Mouse (Mus musculus) limb, embryonic 12.5 days (tissue): ENCODE measurements at regions not wholly inside any gene's neighbourhood (a gene's known extent, or its start where the extent isn't known, plus 50 kb on each side); places are given as distances from the start of the nearest gene placed in this dataset.

Experiments
- ATAC-seq: fragments of 200-750 bp; cut with Nextera tagmentation; 2 replicates; pipeline ENCODE4 v1.8.0; 2017; ENCODE audit warnings: low read depth, moderate TSS enrichment; ENCODE audit not compliant: insufficient number of reproducible peaks, insufficient read depth, low FRiP score, low TSS enrichment
- H3K27ac ChIP-seq: fragments of 300-500 bp; sonication (generic); 2 replicates; pipeline ENCODE4 v1.5.1; 2016; ENCODE audit warnings: mild to moderate bottlenecking, moderate library complexity
- H3K27me3 ChIP-seq: fragments of 300-500 bp; sonication (generic); 2 replicates; pipeline ENCODE4 v1.6.1; 2016; ENCODE audit warnings: mild to moderate bottlenecking, moderate library complexity
- H3K36me3 ChIP-seq: fragments of 300-500 bp; sonication (generic); 2 replicates; pipeline ENCODE4 v1.6.1; 2016; ENCODE audit warnings: mild to moderate bottlenecking, moderate library complexity
- H3K4me1 ChIP-seq: fragments of 300-500 bp; sonication (generic); replicated peaks from 2 replicates; pipeline ENCODE4 v1.6.1; 2016
- H3K4me2 ChIP-seq: fragments of 300-500 bp; sonication (generic); 2 replicates; pipeline ENCODE4 v1.6.1; 2016; ENCODE audit warnings: mild to moderate bottlenecking, moderate library complexity
- H3K4me3 ChIP-seq: fragments of 300-500 bp; sonication (generic); replicated peaks from 2 replicates; pipeline ENCODE4 v1.5.1; 2016; ENCODE audit warnings: mild to moderate bottlenecking
- H3K9ac ChIP-seq: fragments of 300-500 bp; sonication (generic); replicated peaks from 2 replicates; pipeline ENCODE4 v1.6.1; 2016; ENCODE audit warnings: mild to moderate bottlenecking, moderate library complexity
- H3K9me3 ChIP-seq: fragments of 300-500 bp; sonication (generic); 2 replicates; pipeline ENCODE4 v1.6.1; 2016; ENCODE audit warnings: mild to moderate bottlenecking, moderate library complexity
- WGBS: fragments of 180-500 bp; shearing (Covaris S2); methylation state at CpG from one replicate; pipeline ENCODE4 v1.1.7; 2016; 5-methylcytosine and 5-hydroxymethylcytosine counted together

DNA sequence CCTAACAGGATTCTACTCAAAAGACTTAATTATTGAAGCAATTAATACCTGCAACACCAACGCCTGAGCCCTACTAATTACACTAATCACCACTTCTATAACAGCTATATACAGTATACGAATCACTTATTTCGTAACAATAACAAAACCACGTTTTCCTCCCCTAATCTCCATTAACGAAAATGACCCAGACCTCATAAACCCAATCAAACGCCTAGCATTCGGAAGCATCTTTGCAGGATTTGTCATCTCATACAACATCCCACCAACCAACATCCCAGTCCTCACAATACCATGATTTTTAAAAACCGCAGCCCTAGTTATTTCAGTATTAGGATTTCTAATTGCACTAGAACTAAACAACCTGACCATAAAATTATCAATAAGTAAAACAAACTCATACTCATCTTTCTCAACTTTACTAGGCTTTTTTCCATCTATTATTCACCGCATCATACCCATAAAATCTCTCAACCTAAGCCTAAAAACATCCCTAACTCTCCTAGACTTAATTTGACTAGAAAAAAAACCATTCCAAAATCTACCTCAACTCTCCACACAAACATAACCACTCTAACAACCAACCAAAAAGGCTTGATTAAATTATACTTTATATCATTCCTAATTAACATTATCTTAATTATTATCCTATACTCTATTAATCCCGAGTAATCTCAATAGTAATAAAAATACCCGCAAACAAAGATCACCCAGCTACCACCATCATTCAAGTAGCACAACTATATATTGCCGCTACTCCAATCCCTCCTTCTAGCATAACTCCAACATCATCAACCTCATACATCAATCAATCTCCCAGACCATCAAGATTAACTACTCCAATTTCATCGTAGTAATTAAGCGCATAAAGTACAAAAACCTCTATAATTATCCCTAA is 830.9 kb upstream of the Tyrp1 start:
- Histone ChIP-seq H3K4me2 (no peak overlapping the region), H3K9me3 (no peaks in the 10 kb centered on the region), H3K27me3 (no peaks in the 10 kb centered on the region), H3K9ac (no peak overlapping the region), H3K27ac (no peak overlapping the region), H3K4me3 (no peak overlapping the region), H3K36me3 (no peaks in the 10 kb centered on the region), H3K4me1 (no peaks in the 10 kb centered on the region)
- 91% methylated on average over 14 of the region's 14 CpGs for WGBS
- ATAC-seq, result peak; percentile 100

DNA sequence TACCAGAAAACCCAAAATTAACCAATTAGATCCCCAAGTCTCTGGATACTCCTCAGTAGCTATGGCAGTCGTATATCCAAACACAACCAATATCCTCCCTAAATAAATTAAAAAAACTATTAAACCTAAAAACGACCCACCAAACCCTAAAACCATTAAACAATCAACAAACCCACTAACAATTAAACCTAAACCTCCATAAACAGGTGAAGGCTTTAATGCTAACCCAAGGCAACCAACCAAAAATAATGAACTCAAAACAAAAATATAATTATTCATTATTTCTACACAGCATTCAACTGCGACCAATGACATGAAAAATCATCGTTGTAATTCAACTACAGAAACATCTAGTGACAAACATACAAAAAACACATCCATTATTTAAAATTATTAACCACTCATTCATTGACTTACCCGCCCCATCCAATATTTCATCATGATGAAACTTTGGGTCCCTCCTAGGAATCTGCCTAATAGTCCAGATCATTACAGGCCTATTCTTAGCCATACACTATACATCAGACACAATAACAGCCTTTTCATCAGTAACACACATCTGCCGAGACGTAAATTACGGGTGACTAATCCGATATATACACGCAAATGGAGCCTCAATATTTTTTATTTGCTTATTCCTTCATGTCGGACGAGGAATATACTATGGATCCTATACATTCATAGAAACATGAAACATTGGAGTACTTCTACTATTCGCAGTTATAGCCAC is 830.1 kb upstream of the Tyrp1 start:
- Histone ChIP-seq H3K9me3 (no peaks in the 10 kb centered on the region), H3K4me1 (no peaks in the 10 kb centered on the region), H3K27me3 (no peaks in the 10 kb centered on the region), H3K9ac (no peak overlapping the region), H3K4me3 (no peak overlapping the region), H3K36me3 (no peaks in the 10 kb centered on the region), H3K27ac (no peak overlapping the region), H3K4me2 (no peak overlapping the region)
- WGBS, result 84% methylated on average over 13 of the region's 13 CpGs
- peak; percentile 95 for ATAC-seq

DNA sequence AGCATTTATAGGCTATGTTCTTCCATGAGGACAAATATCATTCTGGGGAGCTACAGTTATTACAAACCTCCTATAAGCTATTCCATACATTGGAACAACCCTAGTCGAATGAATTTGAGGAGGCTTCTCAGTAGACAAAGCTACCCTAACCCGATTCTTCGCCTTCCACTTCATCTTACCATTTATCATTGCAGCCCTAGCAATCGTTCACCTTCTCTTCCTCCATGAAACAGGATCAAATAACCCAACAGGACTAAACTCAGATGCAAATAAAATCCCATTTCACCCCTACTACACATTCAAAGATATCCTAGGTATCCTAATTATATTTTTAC is 829.6 kb upstream of the Tyrp1 start:
- WGBS, result 92% methylated on average over 4 of the region's 4 CpGs
- Histone ChIP-seq H3K36me3 (no peaks in the 10 kb centered on the region), H3K27ac (no peak overlapping the region), H3K4me3 (no peak overlapping the region), H3K9me3 (no peaks in the 10 kb centered on the region), H3K9ac (no peak overlapping the region), H3K4me1 (no peaks in the 10 kb centered on the region), H3K4me2 (no peak overlapping the region), H3K27me3 (no peaks in the 10 kb centered on the region)
- no peak for ATAC-seq

DNA sequence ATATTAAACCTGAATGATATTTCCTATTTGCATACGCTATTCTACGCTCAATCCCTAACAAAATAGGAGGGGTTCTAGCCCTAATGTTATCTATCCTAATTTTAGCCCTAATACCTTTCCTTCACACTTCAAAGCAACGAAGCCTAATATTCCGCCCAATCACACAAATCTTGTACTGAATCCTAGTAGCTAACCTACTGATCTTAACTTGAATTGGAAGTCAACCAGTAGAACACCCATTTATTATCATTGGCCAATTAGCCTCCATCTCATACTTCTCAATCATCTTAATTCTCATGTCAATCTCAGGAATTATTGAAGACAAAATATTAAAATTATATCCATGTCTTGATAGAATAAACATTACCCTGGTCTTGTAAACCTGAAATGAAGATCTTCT is 829.1 kb upstream of the Tyrp1 start:
- no peaks in the 10 kb centered on the region for H3K36me3 ChIP-seq
- 98% methylated on average over 4 of the region's 4 CpGs for WGBS
- no peaks in the 10 kb centered on the region for H3K9me3 ChIP-seq
- H3K4me2 ChIP-seq, result no peak overlapping the region
- no peak overlapping the region for H3K4me3 ChIP-seq
- H3K27me3 ChIP-seq, result no peaks in the 10 kb centered on the region
- H3K9ac ChIP-seq, result no peak overlapping the region
- no peaks in the 10 kb centered on the region for H3K4me1 ChIP-seq
- no peak overlapping the region for H3K27ac ChIP-seq
- ATAC-seq, result no peak

DNA sequence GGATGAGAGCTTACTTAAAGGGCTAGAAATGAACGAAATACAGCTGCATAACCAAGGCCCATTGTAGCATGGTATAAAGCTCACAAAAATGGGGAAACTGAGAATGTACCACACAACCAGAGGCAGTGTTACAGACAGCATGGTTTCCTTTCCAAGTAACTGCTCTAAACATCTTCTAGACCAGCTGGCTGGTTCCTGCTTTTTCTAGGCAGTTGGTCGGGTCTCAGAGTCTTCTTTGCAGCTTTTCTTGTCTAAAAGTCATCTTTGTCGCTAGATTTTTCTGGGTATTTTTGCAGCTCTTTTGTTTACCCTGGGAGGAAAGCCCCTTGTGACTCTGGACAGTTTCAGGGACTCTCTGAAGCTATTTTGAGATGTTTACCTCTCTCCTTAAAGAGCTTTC is 806.0 kb upstream of the Tyrp1 start:
- no peak for ATAC-seq
- 69% methylated on average over 3 of the region's 3 CpGs for WGBS
- no peaks in the 10 kb centered on the region for H3K9me3 ChIP-seq
- no peak overlapping the region for H3K9ac ChIP-seq
- no peak overlapping the region for H3K27ac ChIP-seq
- no peak overlapping the region for H3K4me3 ChIP-seq
- H3K4me2 ChIP-seq, result no peak overlapping the region
- H3K27me3 ChIP-seq, result no peaks in the 10 kb centered on the region
- no peaks in the 10 kb centered on the region for H3K36me3 ChIP-seq
- no peaks in the 10 kb centered on the region for H3K4me1 ChIP-seq

DNA sequence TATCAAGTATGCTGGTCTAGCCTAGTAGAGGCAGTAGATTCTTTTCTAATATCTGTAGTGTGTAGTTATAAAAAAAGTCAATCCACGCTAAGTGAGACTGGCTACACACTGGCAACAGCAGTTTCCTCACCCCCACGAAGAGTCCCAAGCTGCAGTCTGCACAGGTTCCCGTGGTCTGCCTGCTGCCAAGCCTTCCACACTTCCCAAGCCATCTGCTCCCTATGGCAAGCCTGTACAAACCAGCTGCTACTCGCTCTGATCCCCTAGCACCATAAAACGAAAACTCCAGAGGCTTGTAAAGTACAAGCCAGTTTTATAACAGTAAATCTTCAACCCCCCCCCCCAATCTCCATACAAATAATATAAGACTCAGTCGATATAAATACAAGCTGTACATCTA is 786.0 kb upstream of the Tyrp1 start:
- peak; percentile 83; the same call in 1 of the 2 replicates for ATAC-seq
- WGBS, result 53% methylated on average over 6 of the region's 6 CpGs

More for the DNA sequence above, 786.0 kb upstream of the Tyrp1 start:
- Histone ChIP-seq H3K4me3 (no peak overlapping the region), H3K27ac (no peak overlapping the region), H3K9me3 (no peaks in the 10 kb centered on the region), H3K27me3 (no peaks in the 10 kb centered on the region), H3K4me1 (no peaks in the 10 kb centered on the region), H3K36me3 (no peaks in the 10 kb centered on the region), H3K4me2 (no peak overlapping the region), H3K9ac (no peak overlapping the region)
